Mouse (Mus musculus) thymus, adult 2 months (tissue): Measurements from ENCODE around the gene Phkg1. TPM values are rescaled to one million over a fixed set of nuclear protein-coding genes. Genes with fewer than 3 reads are reported as not detected.
"Not testable (repeated sequence)": the region's sequence is repeated elsewhere in the genome, so short reads cannot be mapped to it uniquely, and the experiment has no call there.

ENCODE experiments used
- DNase-seq: peaks from one replicate; pipeline ENCODE4 v3.0.0; 2021
- H3K27ac ChIP-seq: fragments of 200-500 bp; 2 replicates; pipeline ENCODE4 v1.5.1; 2012; ENCODE audit warnings: low read length, control low read depth; ENCODE audit not compliant: control insufficient read depth, insufficient read depth
- H3K27me3 ChIP-seq: fragments of 200-500 bp; 2 replicates; pipeline ENCODE4 v1.6.1; 2012; ENCODE audit warnings: mild to moderate bottlenecking, low read length, moderate library complexity, mixed read lengths; ENCODE audit not compliant: control insufficient read depth, insufficient read depth
- H3K36me3 ChIP-seq: fragments of 200-500 bp; 2 replicates; pipeline ENCODE4 v1.6.1; 2012; ENCODE audit warnings: mild to moderate bottlenecking, low read length, moderate library complexity; ENCODE audit not compliant: control insufficient read depth, insufficient read depth
- H3K4me1 ChIP-seq: fragments of 200-500 bp; replicated peaks from 2 replicates; pipeline ENCODE4 v1.6.1; 2012; ENCODE audit warnings: low read length; ENCODE audit not compliant: control insufficient read depth, insufficient read depth
- H3K4me3 ChIP-seq: fragments of 200-500 bp; 2 replicates; pipeline ENCODE4 v1.5.1; 2012; ENCODE audit warnings: mild to moderate bottlenecking, low read length, control low read depth, moderate library complexity; ENCODE audit not compliant: control insufficient read depth, insufficient read depth
- CTCF ChIP-seq: fragments of 200-500 bp; IDR thresholded peaks from 2 replicates; pipeline ENCODE4 v1.5.1; 2012; ENCODE audit warnings: mild to moderate bottlenecking, control low read depth, low read length, moderate library complexity, borderline replicate concordance; ENCODE audit not compliant: control insufficient read depth, poor library complexity, insufficient read depth; ENCODE audit errors: extremely low read depth
- POLR2A ChIP-seq: fragments of 200-500 bp; IDR thresholded peaks from 2 replicates; pipeline ENCODE4 v1.6.1; 2012; ENCODE audit warnings: mild to moderate bottlenecking, low read length, control low read depth, moderate library complexity; ENCODE audit not compliant: control insufficient read depth, poor library complexity, insufficient read depth; ENCODE audit errors: extremely low read depth
- WGBS: fragments of 180-500 bp; shearing (Covaris S2); methylation state at CpG from one replicate; pipeline ENCODE4 v1.1.7; 2018; 5-methylcytosine and 5-hydroxymethylcytosine counted together
- polyA plus RNA-seq: library from polyadenylated mRNA; depleted of rRNA; stranded (reverse); fragments of >200 nt; gene quantifications from 2 replicates; pipeline ENCODE4 v1.2.3, GENCODE M21; 2012; rRNA removed

Gene Phkg1
- polyA plus RNA-seq = 1.3 and 3.6 TPM in 2 replicates

DNA sequence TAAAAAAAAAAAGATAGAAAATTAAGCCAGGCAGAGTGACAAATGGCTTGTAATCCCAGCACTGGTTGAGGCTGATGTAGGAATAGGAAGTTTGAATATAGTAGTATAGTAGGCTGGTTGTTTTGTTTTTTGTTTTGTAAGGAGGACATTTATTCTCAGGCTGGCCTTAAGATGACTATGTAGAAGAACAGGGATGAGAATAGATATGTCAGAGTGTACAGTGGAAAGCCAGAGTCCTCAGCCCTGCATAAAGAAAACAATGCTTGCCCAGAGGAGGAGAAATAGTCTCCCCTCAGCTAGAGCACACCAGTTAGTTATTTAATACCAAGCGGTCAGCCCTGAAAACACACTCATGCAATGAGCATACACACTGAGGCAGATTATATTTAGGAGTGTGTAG is at the start of gene Phkg1:
Phkg1 (minus strand) TSS at position 101 of the 400 bp plus-strand sequence.
- no peak within 1 kb of the TSS for H3K4me3 ChIP-seq
- H3K27me3 ChIP-seq = no peaks in the 10 kb centered on the region
- H3K4me1 ChIP-seq = no peaks in the 10 kb centered on the region
- TF ChIP-seq POLR2A (no peak), CTCF (no peak)
- 100% methylated on average over 1 of the region's 1 CpGs for WGBS
- DNase-seq = no peak
- no peak within 1 kb of the TSS for H3K27ac ChIP-seq
- H3K36me3 ChIP-seq = no peaks in the 10 kb centered on the region

DNA sequence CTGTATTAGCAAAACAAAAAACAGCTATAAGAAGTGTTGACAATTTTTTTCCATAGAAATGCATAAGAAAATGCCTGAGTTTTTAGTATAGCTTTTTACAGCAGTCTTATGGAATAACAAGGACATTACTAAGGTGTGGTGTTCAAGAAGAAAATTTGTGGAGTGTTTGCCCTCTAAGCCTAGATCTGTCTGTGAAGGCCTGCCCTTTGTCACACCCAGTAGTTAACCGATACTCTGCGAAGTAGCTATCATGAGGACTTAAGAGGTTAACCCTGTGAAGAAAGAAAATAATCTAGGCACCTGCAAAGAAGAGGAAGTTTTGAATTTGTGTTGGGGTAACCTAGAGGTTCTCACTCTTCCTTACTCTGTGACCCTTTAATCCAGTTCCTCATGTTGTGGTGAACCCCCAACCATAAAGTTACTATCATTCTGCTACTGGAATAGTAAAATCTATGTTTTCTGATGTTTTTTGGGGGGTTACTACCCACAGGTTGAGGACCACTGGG is 49.2 kb upstream of the Phkg1 start:
- Histone ChIP-seq H3K27ac (no peak overlapping the region), H3K4me3 (no peak overlapping the region), H3K4me1 (no peaks in the 10 kb centered on the region), H3K27me3 (no peaks in the 10 kb centered on the region), H3K36me3 (no peaks in the 10 kb centered on the region)
- WGBS = 49% methylated on average over 2 of the region's 2 CpGs
- DNase-seq = no peak
- TF ChIP-seq CTCF = no peak
- no peak for TF ChIP-seq POLR2A

DNA sequence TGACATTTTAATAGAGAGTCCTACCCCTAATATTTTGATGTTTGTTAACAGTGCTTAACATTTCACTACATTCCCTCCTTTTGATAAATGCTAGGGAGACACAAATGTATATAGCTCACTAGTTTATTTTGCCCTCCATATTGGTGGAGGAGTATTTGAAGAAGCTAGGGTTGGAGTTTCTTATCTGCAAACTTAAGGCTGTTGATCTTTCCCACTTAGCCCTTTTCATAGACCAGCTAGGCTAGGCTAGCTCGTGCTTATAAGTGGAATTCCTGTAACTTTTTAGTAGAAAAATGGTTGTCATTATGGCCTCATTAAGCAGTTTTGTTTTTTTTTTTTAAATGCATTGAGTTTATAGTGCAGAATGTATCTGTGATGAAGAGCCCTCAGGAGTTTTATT is 45.1 kb upstream of the Phkg1 start:
- Histone ChIP-seq H3K4me3 (no peak overlapping the region), H3K27ac (no peak overlapping the region), H3K36me3 (no peaks in the 10 kb centered on the region), H3K4me1 (no peaks in the 10 kb centered on the region), H3K27me3 (no peaks in the 10 kb centered on the region)
- WGBS = 96% methylated on average over 1 of the region's 1 CpGs
- no peak for DNase-seq
- TF ChIP-seq CTCF (no peak), POLR2A (no peak)

DNA sequence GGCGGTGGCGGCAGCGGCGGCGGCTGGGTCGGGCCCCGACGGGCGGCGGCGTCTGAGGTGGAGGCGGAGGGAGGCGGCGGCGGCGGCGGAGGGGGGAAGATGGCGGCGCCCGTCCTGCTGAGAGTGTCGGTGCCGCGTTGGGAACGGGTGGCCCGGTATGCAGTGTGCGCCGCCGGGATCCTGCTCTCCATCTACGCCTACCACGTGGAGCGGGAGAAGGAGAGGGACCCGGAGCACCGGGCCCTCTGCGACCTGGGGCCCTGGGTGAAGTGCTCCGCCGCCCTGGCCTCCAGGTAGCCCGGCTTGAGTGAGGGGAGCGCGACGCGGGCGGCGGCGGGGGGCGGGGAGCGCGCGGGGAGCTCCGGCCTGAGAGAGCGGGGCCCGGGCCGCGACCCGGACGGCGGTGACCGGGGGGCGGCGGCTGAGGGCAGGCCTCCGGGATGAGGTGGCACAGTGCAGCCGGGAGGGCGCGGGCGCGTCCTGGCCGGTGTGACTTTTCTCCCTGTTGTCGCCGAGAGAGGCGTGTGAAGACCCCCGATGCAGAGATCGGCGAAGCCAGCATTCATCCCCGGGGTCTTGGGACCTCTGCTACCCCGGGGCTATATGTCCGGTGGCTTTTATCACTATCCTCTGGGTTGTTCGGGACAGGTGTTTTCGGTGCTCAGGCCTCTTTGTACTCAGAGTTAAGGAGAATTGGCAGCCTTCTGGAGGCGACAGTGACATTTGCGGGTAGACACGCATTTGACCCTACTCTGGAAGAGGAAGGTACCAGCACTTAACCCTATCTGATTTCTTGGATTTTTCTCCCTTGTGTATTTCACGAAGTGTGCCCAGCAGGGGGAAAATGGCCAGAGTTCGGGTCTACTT is 44.0 kb upstream of the Phkg1 start:
- DNase-seq = peak; percentile 46
- H3K4me3 ChIP-seq = peak overlapping the region; percentile 66

DNA sequence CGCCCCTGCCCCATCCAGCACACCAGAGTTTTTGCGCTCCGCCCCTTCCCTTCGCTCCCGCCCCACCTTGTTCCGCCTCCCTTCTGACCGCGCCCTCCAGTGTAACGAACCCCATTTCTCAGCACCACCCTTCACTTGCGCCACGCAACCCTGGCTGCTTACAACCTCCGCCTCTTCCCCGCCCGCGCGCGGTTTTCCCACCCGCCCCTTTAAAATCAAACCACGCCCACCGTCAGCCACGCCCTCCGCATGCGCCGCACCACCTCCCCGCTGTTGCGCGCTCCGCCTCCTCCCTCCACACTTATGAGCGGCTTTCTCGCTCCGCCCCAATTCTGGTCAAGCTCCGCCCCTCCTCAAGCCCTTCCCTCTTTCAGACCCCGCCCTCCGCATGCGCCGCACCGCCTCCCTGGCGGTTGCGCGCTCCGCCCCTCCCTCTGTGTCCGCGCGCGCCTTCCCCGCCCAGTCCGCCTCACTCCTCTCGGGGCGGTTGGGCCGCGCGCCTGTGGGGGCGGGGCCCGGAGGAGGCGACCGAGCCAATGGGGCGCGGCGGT is 43.2 kb upstream of the Phkg1 start, which contains the start of gene Vkorc1l1:
Vkorc1l1 (plus strand) TSS at position 476 of the 551 bp plus-strand sequence.
- H3K4me1 ChIP-seq = no peaks in the 10 kb centered on the region
- DNase-seq = peak; percentile 99
- no peak within 1 kb of the TSS for H3K27ac ChIP-seq
- TF ChIP-seq POLR2A = peak; percentile 50; the same call in 1 of the 2 replicates
- 0 out of 2 replicates have a peak, but pooled peaks have one; percentile 43 for TF ChIP-seq CTCF
- H3K27me3 ChIP-seq = no peaks in the 10 kb centered on the region
- H3K36me3 ChIP-seq = no peaks in the 10 kb centered on the region
- peak within 1 kb of the TSS; percentile 66 for H3K4me3 ChIP-seq
- WGBS = under 1% methylated on average over 58 of the region's 59 CpGs

More for the DNA sequence above, 44.0 kb upstream of the Phkg1 start:
- H3K36me3 ChIP-seq, H3K27ac ChIP-seq, H3K4me1 ChIP-seq, H3K27me3 ChIP-seq: not testable (repeated sequence)
- WGBS = under 1% methylated on average over 52 of the region's 82 CpGs

DNA sequence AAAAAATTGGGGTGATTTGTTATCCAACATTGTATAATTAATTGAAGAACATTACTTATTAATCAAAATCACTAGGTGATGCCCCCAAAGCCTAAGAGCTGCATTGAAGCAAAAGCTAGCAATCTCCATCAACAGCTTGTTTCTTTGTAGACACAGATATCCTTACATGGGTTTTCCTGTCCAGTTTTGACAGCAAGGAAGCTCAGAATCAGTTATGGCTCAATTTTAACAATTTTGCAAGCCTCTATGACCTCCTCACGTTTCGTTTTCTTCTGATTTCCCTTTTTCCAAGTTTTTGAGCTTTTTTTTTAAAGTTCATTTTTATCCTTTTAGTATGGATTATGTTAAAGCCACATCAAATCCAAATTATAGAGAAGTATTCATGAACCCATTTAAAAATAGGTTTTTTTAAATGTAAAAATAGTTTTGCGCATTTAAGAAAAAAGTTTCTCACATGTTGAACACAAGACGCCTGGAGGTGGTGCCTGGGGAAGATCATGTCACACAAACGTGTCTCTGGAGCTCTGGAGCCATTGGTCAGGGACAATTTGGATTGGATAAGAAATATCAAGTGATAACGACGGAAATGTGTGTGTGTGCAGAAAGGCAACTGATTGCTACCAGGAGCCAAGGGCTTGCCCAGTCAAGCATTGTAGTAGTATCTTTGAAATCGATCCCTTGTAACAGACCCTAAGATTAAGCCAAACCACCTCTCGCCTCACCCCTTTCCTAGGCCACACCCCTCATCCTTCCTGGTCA is 42.6 kb upstream of the Phkg1 start:
- Histone ChIP-seq H3K4me1 (no peaks in the 10 kb centered on the region), H3K27ac (no peak overlapping the region), H3K27me3 (no peaks in the 10 kb centered on the region), H3K4me3 (peak overlapping the region; percentile 24), H3K36me3 (no peaks in the 10 kb centered on the region)
- WGBS = under 1% methylated on average over 9 of the region's 9 CpGs
- no peak for DNase-seq
- TF ChIP-seq CTCF = no peak
- TF ChIP-seq POLR2A = no peak
